Mouse (Mus musculus): Measurements from ENCODE around the gene Hoxd11. TPM values are rescaled to one million over a fixed set of nuclear protein-coding genes. Genes with fewer than 3 reads are reported as not detected.

Hoxd11 gene
- polyA plus RNA-seq, 1 experiment from 2014 or later, result 0.44 TPM

DNA sequence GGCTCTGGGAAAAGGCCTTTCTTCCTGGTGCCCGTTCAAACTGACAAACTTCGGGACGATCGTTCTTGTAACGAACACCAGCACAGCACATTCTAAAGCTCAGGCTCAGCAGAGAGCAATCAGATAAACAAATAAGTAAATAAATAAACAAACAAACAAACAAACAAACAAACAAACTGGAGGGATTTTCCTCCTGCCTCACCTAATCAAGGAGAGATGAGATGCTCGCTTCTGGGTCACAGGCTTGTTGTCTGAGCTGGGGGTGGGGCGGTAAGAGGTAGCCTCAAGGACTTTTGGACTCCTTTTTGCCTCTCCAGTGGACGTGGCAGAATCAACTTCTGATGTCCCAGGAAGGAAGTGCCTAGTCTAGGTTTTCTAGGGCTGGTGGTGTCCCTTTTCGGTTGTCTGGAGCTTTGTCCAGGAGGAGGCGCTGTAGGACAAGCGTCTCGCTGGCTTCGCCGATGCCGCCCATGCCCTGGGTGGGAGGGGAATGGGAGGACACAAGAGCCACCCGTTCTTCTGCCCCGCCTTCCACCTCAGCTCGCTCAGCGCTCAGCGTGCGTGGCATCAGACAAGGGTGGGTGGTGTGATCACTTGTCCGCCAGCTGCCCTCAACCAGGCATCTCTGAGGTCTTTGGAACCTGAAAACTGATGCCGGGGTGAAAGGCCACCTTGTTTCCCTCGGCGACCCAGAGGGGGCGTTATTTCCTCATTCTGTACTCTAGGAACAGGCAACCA, 36.3 kb downstream of the Hoxd11 start:
- Histone ChIP-seq H3K27me3 (replicated peaks; ENCODE audit: control insufficient read depth, insufficient read depth, low read length) (peaks cover 89% of the 10 kb centered on the region), H3K4me2 (peak overlapping the region; percentile 49), H3K9ac (ENCODE audit: low read depth, low read length) (no peak overlapping the region), H3K4me1 (replicated peaks; ENCODE audit: control insufficient read depth, insufficient read depth, low read length) (no peaks in the 10 kb centered on the region; the same call in 1 of the 2 replicates), H3K9me3 (ENCODE audit: control insufficient read depth, low read length) (no peaks in the 10 kb centered on the region), H3K4me3 (ENCODE audit: low read depth, low read length) (peak overlapping the region; percentile 30; the same call in 1 of the 2 replicates), H3K36me3 (ENCODE audit: control insufficient read depth, insufficient read depth, low read length) (no peaks in the 10 kb centered on the region), H3K27ac (ENCODE audit: low read depth, low read length) (no peak overlapping the region)
- DNase-seq (ENCODE audit: low spot score), result peak; percentile 83
- WGBS, result 3% methylated on average over 26 of the region's 26 CpGs
- peak; percentile 74 for ATAC-seq (replicated peaks; ENCODE audit: low FRiP score)

DNA sequence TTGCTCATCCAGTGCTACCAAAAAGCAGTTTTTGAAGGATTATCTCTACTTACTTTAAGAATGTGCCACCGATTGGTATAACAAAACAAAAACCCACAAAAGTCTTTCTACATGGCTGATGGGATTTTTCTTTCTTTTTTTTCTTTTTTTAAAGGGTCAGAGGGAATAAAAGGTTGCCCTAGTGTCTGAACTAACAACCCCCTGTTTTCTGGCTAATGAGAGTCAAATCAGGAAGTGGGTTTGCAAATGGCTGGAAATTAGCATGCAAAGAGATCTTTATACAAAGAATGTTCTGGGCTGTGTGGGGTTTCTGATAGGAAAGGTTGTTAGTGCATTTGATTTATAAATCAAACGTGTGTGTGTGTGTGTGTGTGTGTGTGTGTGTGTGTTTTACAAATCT, 41.0 kb downstream of the Hoxd11 start:
- WGBS, result 9% methylated on average over 2 of the region's 2 CpGs
- no peaks in the 10 kb centered on the region for H3K9me3 ChIP-seq (ENCODE audit: control insufficient read depth, low read length)
- DNase-seq (ENCODE audit: low spot score) (no peak), ATAC-seq (replicated peaks; ENCODE audit: low FRiP score) (no peak)
- no peak overlapping the region for H3K9ac ChIP-seq (ENCODE audit: low read depth, low read length)
- no peaks in the 10 kb centered on the region; the same call in 1 of the 2 replicates for H3K4me1 ChIP-seq (replicated peaks; ENCODE audit: control insufficient read depth, insufficient read depth, low read length)
- H3K27me3 ChIP-seq (replicated peaks; ENCODE audit: control insufficient read depth, insufficient read depth, low read length), result peaks cover 89% of the 10 kb centered on the region
- H3K4me3 ChIP-seq (ENCODE audit: low read depth, low read length), result no peak overlapping the region
- no peak overlapping the region for H3K27ac ChIP-seq (ENCODE audit: low read depth, low read length)
- no peaks in the 10 kb centered on the region for H3K36me3 ChIP-seq (ENCODE audit: control insufficient read depth, insufficient read depth, low read length)
- no peak overlapping the region for H3K4me2 ChIP-seq

- Histone ChIP-seq H3K9me3 (ENCODE audit: control insufficient read depth, low read length) (no peaks in the 10 kb centered on the region), H3K27ac (ENCODE audit: low read depth, low read length) (no peak overlapping the region), H3K36me3 (ENCODE audit: control insufficient read depth, insufficient read depth, low read length) (no peaks in the 10 kb centered on the region), H3K9ac (ENCODE audit: low read depth, low read length) (no peak overlapping the region), H3K4me2 (no peak overlapping the region), H3K4me1 (replicated peaks; ENCODE audit: control insufficient read depth, insufficient read depth, low read length) (no peaks in the 10 kb centered on the region), H3K4me3 (ENCODE audit: low read depth, low read length) (no peak overlapping the region), H3K27me3 (replicated peaks; ENCODE audit: control insufficient read depth, insufficient read depth, low read length) (peaks cover 89% of the 10 kb centered on the region)
- ATAC-seq (replicated peaks; ENCODE audit: low FRiP score) (no peak), DNase-seq (ENCODE audit: low spot score) (no peak)
- WGBS, result 32% methylated on average over 5 of the region's 5 CpGs
Measured at GRCm38 (mm10) chr2:74720955-74721491, 41.7 kb downstream of the Hoxd11 start.

- Histone ChIP-seq H3K4me1 (replicated peaks; ENCODE audit: control insufficient read depth, insufficient read depth, low read length) (no peaks in the 10 kb centered on the region), H3K27ac (ENCODE audit: low read depth, low read length) (no peak overlapping the region), H3K9me3 (ENCODE audit: control insufficient read depth, low read length) (no peaks in the 10 kb centered on the region), H3K9ac (ENCODE audit: low read depth, low read length) (no peak overlapping the region), H3K36me3 (ENCODE audit: control insufficient read depth, insufficient read depth, low read length) (no peaks in the 10 kb centered on the region), H3K27me3 (replicated peaks; ENCODE audit: control insufficient read depth, insufficient read depth, low read length) (peaks cover 90% of the 10 kb centered on the region), H3K4me3 (ENCODE audit: low read depth, low read length) (no peak overlapping the region), H3K4me2 (no peak overlapping the region)
- WGBS, result 21% methylated on average over 6 of the region's 6 CpGs
- no peak for ATAC-seq (replicated peaks; ENCODE audit: low FRiP score)
- no peak for DNase-seq (ENCODE audit: low spot score)
Measured at GRCm38 (mm10) chr2:74721882-74722281, 42.5 kb downstream of the Hoxd11 start.

- no peaks in the 10 kb centered on the region for H3K9me3 ChIP-seq (ENCODE audit: control insufficient read depth, low read length)
- no peak overlapping the region for H3K27ac ChIP-seq (ENCODE audit: low read depth, low read length)
- DNase-seq (ENCODE audit: low spot score), result no peak
- no peak overlapping the region for H3K4me3 ChIP-seq (ENCODE audit: low read depth, low read length)
- WGBS, result 18% methylated on average over 8 of the region's 8 CpGs
- 0 out of 2 replicates have a peak, but pooled peaks cover 2% of the 10 kb centered on the region for H3K4me1 ChIP-seq (replicated peaks; ENCODE audit: control insufficient read depth, insufficient read depth, low read length)
- no peak overlapping the region for H3K4me2 ChIP-seq
- H3K9ac ChIP-seq (ENCODE audit: low read depth, low read length), result no peak overlapping the region
- H3K36me3 ChIP-seq (ENCODE audit: control insufficient read depth, insufficient read depth, low read length), result no peaks in the 10 kb centered on the region
- no peak for ATAC-seq (replicated peaks; ENCODE audit: low FRiP score)
- H3K27me3 ChIP-seq (replicated peaks; ENCODE audit: control insufficient read depth, insufficient read depth, low read length), result peaks cover 96% of the 10 kb centered on the region
Measured at GRCm38 (mm10) chr2:74722949-74723348, 43.6 kb downstream of the Hoxd11 start.

- Histone ChIP-seq H3K36me3 (ENCODE audit: control insufficient read depth, insufficient read depth, low read length) (no peaks in the 10 kb centered on the region), H3K27ac (ENCODE audit: low read depth, low read length) (no peak overlapping the region), H3K27me3 (replicated peaks; ENCODE audit: control insufficient read depth, insufficient read depth, low read length) (peaks cover 100% of the 10 kb centered on the region), H3K4me3 (ENCODE audit: low read depth, low read length) (no peak overlapping the region), H3K4me1 (replicated peaks; ENCODE audit: control insufficient read depth, insufficient read depth, low read length) (0 out of 2 replicates have a peak, but pooled peaks cover 2% of the 10 kb centered on the region), H3K9ac (ENCODE audit: low read depth, low read length) (no peak overlapping the region), H3K4me2 (no peak overlapping the region), H3K9me3 (ENCODE audit: control insufficient read depth, low read length) (no peaks in the 10 kb centered on the region)
- 38% methylated on average over 7 of the region's 7 CpGs for whole genome bisulfite sequencing
- DNase-seq (ENCODE audit: low spot score) (peak; percentile 31), ATAC-seq (replicated peaks; ENCODE audit: low FRiP score) (no peak)
Measured at GRCm38 (mm10) chr2:74724244-74725015, 45.1 kb downstream of the Hoxd11 start.

- DNase-seq (ENCODE audit: low spot score), result peak; percentile 39
- 0 out of 2 replicates have a peak, but pooled peaks cover 2% of the 10 kb centered on the region for H3K4me1 ChIP-seq (replicated peaks; ENCODE audit: control insufficient read depth, insufficient read depth, low read length)
Measured at GRCm38 (mm10) chr2:74725171-74725570, 45.8 kb downstream of the Hoxd11 start.

GRCm38 (mm10) chr2:74726551-74726950, 47.2 kb downstream of the Hoxd11 start, which contains the start of gene Gm28230:
Gm28230 (plus strand) TSS chr2:74726728.
- peak; percentile 33 for DNase-seq (ENCODE audit: low spot score)

More at GRCm38 (mm10) chr2:74725171-74725570, 45.8 kb downstream of the Hoxd11 start:
- no peak overlapping the region for H3K4me2 ChIP-seq
- H3K36me3 ChIP-seq (ENCODE audit: control insufficient read depth, insufficient read depth, low read length), result no peaks in the 10 kb centered on the region
- peaks cover 98% of the 10 kb centered on the region for H3K27me3 ChIP-seq (replicated peaks; ENCODE audit: control insufficient read depth, insufficient read depth, low read length)
- H3K27ac ChIP-seq (ENCODE audit: low read depth, low read length), result no peak overlapping the region
- no peak overlapping the region for H3K4me3 ChIP-seq (ENCODE audit: low read depth, low read length)
- 21% methylated on average over 17 of the region's 17 CpGs for WGBS
- no peaks in the 10 kb centered on the region for H3K9me3 ChIP-seq (ENCODE audit: control insufficient read depth, low read length)
- H3K9ac ChIP-seq (ENCODE audit: low read depth, low read length), result no peak overlapping the region
- no peak for ATAC-seq (replicated peaks; ENCODE audit: low FRiP score)

More at GRCm38 (mm10) chr2:74726551-74726950, 47.2 kb downstream of the Hoxd11 start, which contains the start of gene Gm28230:
- Histone ChIP-seq H3K9ac (ENCODE audit: low read depth, low read length) (no peak within 1 kb of the TSS), H3K4me2 (peak within 1 kb of the TSS; percentile 57), H3K9me3 (ENCODE audit: control insufficient read depth, low read length) (no peaks in the 10 kb centered on the region), H3K27me3 (replicated peaks; ENCODE audit: control insufficient read depth, insufficient read depth, low read length) (peaks cover 98% of the 10 kb centered on the region), H3K36me3 (ENCODE audit: control insufficient read depth, insufficient read depth, low read length) (no peaks in the 10 kb centered on the region), H3K4me1 (replicated peaks; ENCODE audit: control insufficient read depth, insufficient read depth, low read length) (0 out of 2 replicates have a peak, but pooled peaks cover 2% of the 10 kb centered on the region), H3K27ac (ENCODE audit: low read depth, low read length) (no peak within 1 kb of the TSS), H3K4me3 (ENCODE audit: low read depth, low read length) (peak within 1 kb of the TSS; percentile 44)
- 22% methylated on average over 5 of the region's 5 CpGs for WGBS
- no peak for ATAC-seq (replicated peaks; ENCODE audit: low FRiP score)
